Mouse (Mus musculus): ENCODE results near the gene Chchd3.

The Chchd3 gene

DNA sequence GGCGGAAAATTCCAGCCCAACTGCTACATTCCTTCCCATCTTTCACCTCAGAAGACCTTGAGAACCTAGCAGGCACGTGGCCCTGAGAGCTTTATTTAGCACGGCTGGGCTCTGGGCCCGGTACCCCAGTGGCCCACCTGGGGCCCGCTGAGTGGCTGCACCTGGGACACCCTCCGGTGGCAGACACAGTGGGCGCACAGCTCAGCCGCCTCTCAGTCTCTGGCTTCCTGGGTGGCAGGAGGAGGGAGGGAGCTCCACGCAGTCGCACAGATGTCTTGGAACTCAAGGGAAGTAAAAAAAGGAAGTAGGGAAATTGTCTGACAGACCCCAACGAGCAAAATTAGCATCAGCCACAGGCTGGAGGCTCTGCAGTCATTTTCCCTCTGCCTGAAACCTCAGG, 279.5 kb downstream of the Chchd3 start:
- in situ Hi-C loops (cut with MboI; ENCODE audit: low pct_unique_long_range_greater_than_20kb in 1 of 2, low sequenced_read_pairs in 2 of 2, unreplicated experiment in 1 of 2), result no loop called here

DNA sequence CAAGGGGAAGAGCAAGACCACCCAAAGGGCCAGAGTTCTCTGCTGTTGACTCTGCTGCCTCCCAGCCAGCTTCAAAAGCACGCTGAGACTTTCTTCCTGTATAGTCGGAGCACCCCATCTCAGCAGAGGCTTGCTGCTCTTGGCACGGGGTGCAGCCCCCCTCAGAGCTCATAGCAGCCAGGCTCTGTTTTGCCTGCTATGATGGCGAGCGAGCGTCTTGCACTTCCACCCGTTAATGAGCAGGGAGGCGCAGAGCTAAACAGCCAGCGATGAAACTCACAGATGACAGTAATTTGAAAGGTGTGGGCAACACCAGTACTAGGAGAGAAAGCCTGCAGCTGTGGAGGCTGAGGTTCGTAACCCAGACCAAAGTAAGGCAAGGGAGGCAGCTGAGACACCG, 283.7 kb downstream of the Chchd3 start:
- in situ Hi-C loops (cut with MboI; ENCODE audit: low pct_unique_long_range_greater_than_20kb in 1 of 2, low sequenced_read_pairs in 2 of 2, unreplicated experiment in 1 of 2), result no loop called here

DNA sequence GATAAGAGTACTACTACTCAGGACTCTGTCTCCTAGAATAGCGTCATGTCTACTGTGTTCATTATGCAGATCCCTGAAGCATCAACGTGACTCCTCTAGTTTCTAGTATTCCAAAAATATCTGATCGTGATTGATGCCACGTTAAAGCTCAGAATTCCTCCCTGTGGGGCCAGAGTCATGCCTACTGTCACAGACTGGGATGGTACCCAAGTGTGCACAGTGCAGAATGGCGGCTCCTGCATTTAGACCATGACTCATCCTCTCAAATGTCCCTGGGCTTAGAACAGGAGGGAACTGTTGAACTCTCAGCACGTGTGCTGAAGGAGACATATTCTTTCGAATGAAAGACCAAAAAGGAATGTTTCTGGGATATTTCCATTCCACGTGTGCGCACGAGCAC, 305.5 kb downstream of the Chchd3 start:
- in situ Hi-C loops (cut with MboI; ENCODE audit: low pct_unique_long_range_greater_than_20kb in 1 of 2, low sequenced_read_pairs in 2 of 2, unreplicated experiment in 1 of 2), result no loop called here

DNA sequence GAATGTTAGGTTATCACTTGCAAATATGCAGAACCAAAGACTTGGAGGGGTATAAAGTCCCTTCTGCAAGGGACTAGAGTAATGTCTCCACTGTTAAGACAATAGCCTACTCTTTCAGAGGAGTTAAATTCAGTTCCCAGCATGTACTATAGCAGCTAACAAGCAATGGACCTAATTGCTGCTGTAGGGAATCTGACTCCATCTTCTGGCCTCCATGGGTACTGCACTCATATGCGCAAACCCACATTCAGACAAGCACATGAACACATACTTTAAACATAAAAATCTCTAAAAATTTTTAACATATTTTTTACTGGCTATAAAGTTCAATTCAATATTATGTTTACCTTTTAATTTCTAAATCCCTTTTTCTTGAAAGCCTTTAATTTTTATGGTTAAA, 310.2 kb downstream of the Chchd3 start:
- in situ Hi-C loops (cut with MboI; ENCODE audit: low pct_unique_long_range_greater_than_20kb in 1 of 2, low sequenced_read_pairs in 2 of 2, unreplicated experiment in 1 of 2), result no loop called here

DNA sequence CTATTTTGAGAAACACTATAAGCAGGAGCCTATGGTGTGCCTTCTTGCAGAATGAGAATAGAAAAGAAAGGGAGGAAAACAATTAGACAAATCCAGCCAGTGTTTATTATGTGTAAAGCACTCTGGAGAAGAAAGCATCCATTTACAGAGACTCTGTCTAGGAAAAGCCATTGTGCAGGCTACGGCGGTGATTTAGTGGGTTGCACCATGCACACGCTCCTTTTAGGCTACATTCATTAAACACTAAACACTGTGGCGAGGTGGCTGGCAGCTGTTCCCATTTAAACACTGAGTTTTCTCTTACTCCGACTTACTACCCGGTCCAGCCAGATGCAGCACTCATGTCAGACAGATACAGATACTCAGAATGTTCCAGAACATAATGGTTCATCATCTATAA, 311.3 kb downstream of the Chchd3 start:
- in situ Hi-C loops (cut with MboI; ENCODE audit: low pct_unique_long_range_greater_than_20kb in 1 of 2, low sequenced_read_pairs in 2 of 2, unreplicated experiment in 1 of 2), result no loop called here

DNA sequence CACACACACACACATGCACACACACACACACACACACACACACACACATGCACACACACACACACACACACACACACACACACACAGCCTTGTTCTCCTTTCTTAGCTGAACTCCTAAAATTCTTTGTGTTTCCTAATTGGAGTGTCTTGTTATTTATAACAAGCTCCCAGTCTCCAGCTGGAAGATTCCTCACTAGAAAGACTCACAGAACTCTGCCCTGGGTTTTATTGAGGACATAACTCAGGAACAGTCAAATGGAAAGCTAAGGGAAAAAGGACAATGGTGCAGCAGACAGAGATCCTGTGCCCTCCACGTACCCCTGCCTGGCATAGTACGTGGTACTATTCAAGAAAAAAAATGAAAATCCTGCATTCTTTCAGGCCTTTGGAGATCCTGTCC, 312.7 kb downstream of the Chchd3 start:
- in situ Hi-C loops (cut with MboI; ENCODE audit: low pct_unique_long_range_greater_than_20kb in 1 of 2, low sequenced_read_pairs in 2 of 2, unreplicated experiment in 1 of 2), result no loop called here

All from mouse embryonic stem cell (cell line).